10 mouse cellular contexts compared by ENCODE assay signal in the genomic region with DNA sequence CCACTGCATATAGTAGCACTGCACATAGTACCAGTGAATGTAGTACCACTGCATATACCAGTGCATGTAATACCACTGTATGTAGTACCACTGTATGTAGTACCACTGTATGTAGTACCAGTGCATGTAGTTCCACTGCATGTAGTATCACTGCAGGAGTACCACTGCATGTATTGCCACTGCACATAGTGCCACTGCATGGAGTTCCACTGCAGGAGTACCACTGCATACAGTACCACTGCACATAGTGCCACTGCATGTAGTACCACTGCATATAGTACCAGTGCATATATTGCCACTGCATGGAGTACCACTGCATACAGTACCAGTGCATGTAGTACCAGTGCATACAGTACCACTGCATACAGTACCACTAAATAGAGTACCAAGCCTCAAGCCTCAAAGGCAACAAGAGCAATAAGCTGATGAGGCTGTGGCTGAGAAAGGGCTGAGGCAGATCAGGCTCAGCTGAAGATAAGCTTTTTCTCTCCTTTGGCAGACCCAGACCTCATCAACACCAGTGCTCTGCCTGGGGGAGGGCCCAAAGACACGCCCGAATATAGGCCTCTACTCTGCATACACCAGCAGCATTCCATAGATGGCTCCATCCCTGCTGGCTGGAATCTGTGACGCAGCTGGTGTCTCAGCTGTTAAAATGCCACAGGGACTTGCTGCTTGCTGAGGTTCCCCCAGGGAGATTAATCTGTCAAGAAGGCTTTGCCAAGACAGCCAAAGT. TPM values are rescaled to one million over a fixed set of nuclear protein-coding genes. Genes with fewer than 3 reads are reported as not detected.
DNase-seq lines count a peak whose midpoint lies in the region; ATAC-seq and TF ChIP-seq lines count a peak whose summit lies in the region.
"Had no signal": no experiment of that assay in that cellular context is flagged by ENCODE, and none has a peak within 500 bp of the region (broad histone marks: within the 10 kb centered on the region; RNA-seq: fewer than 3 reads in every experiment).

No protein-coding gene starts in this region.

- no peak overlapping the region for H3K4me3 ChIP-seq in lung, embryonic 14.5 days (ENCODE audit: low read depth, low read length)
- H3K4me3 ChIP-seq in embryonic facial prominence, embryonic 12.5 days, result no peak overlapping the region
- H3K4me3 ChIP-seq in forebrain, postnatal 0 days (ENCODE audit: low read depth, low read length), result no peak overlapping the region
- no peak overlapping the region for H3K4me3 ChIP-seq in liver, postnatal 0 days (ENCODE audit: low read depth, low read length)

- H3K27ac ChIP-seq in lung, embryonic 14.5 days (ENCODE audit: low read depth), result no peak overlapping the region
- no peak overlapping the region for H3K27ac ChIP-seq in embryonic facial prominence, embryonic 12.5 days
- no peak overlapping the region for H3K27ac ChIP-seq in forebrain, postnatal 0 days (ENCODE audit: low read depth, low read length)
- H3K27ac ChIP-seq in liver, postnatal 0 days (ENCODE audit: low read depth), result no peak overlapping the region

- no peak for TF ChIP-seq EP300 in liver, postnatal 0 days (IDR thresholded peaks at IDR 0.05; ENCODE audit: low read depth)

- TF ChIP-seq CTCF in lung, embryonic 14.5 days (IDR thresholded peaks at IDR 0.05; ENCODE audit: low read depth), result peak; percentile 32
- TF ChIP-seq CTCF in forebrain, postnatal 0 days (IDR thresholded peaks at IDR 0.05; ENCODE audit: low read depth), result no peak
- TF ChIP-seq CTCF in liver, postnatal 0 days (IDR thresholded peaks at IDR 0.05; ENCODE audit: low read depth), result no peak

- peak; percentile 40 for ATAC-seq in lung, embryonic 14.5 days (ENCODE audit: insufficient read depth)
- ATAC-seq in embryonic facial prominence, embryonic 12.5 days (ENCODE audit: insufficient number of reproducible peaks, insufficient read depth, low FRiP score, low TSS enrichment), result 0 out of 2 replicates have a peak, but pooled peaks have one; percentile 48
- peak; percentile 80 for ATAC-seq in forebrain, postnatal 0 days
- no peak for ATAC-seq in liver, postnatal 0 days

- H3K9ac ChIP-seq in lung, embryonic 14.5 days, result no peak overlapping the region
- no peak overlapping the region for H3K9ac ChIP-seq in embryonic facial prominence, embryonic 12.5 days
- no peak overlapping the region for H3K9ac ChIP-seq in forebrain, postnatal 0 days
- no peak overlapping the region for H3K9ac ChIP-seq in liver, postnatal 0 days (replicated peaks)

- H3K9me3 ChIP-seq in lung, embryonic 14.5 days (ENCODE audit: low read depth, low read length), result no peaks in the 10 kb centered on the region
- H3K9me3 ChIP-seq in embryonic facial prominence, embryonic 12.5 days, result no peaks in the 10 kb centered on the region
- no peaks in the 10 kb centered on the region for H3K9me3 ChIP-seq in forebrain, postnatal 0 days (ENCODE audit: low read length)
- no peaks in the 10 kb centered on the region for H3K9me3 ChIP-seq in liver, postnatal 0 days (ENCODE audit: low read length)

- no peak overlapping the region for H3K4me2 ChIP-seq in lung, embryonic 14.5 days
- no peak overlapping the region for H3K4me2 ChIP-seq in embryonic facial prominence, embryonic 12.5 days (replicated peaks)
- H3K4me2 ChIP-seq in forebrain, postnatal 0 days (ENCODE audit: low read depth), result no peak overlapping the region
- no peak overlapping the region for H3K4me2 ChIP-seq in liver, postnatal 0 days (ENCODE audit: low read depth, low read length)

- no peak for DNase-seq in lung, embryonic 14.5 days
- DNase-seq in lung, postnatal 10 days, result no peak
- peak; percentile 57 for DNase-seq in forebrain, postnatal 0 days
- peak; percentile 53 to 66 for DNase-seq in layer of hippocampus, postnatal 36 days
- no peak for DNase-seq in thymus, postnatal 10 days (ENCODE audit: low spot score in 2 of 2)
- DNase-seq in liver, postnatal 0 days, result no peak
- no peak for DNase-seq in kidney, adult 11 months
- DNase-seq: gastrocnemius, postnatal 10 days; kidney, adult 18-20 months had no signal

- WGBS in lung, embryonic 14.5 days, result 45% methylated on average over 3 of the region's 3 CpGs
- WGBS in embryonic facial prominence, embryonic 12.5 days, result 53% methylated on average over 3 of the region's 3 CpGs
- 53% methylated on average over 3 of the region's 3 CpGs for WGBS in forebrain, postnatal 0 days
- 59% methylated on average over 3 of the region's 3 CpGs for WGBS in liver, postnatal 0 days (ENCODE audit: insufficient replicate concordance)

- H3K36me3 ChIP-seq in lung, embryonic 14.5 days (ENCODE audit: insufficient read depth), result no peaks in the 10 kb centered on the region
- no peaks in the 10 kb centered on the region for H3K36me3 ChIP-seq in embryonic facial prominence, embryonic 12.5 days
- no peaks in the 10 kb centered on the region for H3K36me3 ChIP-seq in forebrain, postnatal 0 days (ENCODE audit: insufficient read depth)
- H3K36me3 ChIP-seq in liver, postnatal 0 days (replicated peaks; ENCODE audit: insufficient read depth, low read length), result no peaks in the 10 kb centered on the region

- H3K4me1 ChIP-seq in lung, embryonic 14.5 days (ENCODE audit: insufficient read depth), result no peaks in the 10 kb centered on the region
- no peaks in the 10 kb centered on the region for H3K4me1 ChIP-seq in embryonic facial prominence, embryonic 12.5 days
- no peaks in the 10 kb centered on the region for H3K4me1 ChIP-seq in forebrain, postnatal 0 days (ENCODE audit: insufficient read depth)
- H3K4me1 ChIP-seq in liver, postnatal 0 days (ENCODE audit: insufficient read depth), result no peaks in the 10 kb centered on the region

- H3K27me3 ChIP-seq in lung, embryonic 14.5 days (ENCODE audit: insufficient read depth, low read length), result 0 out of 2 replicates have a peak, but pooled peaks cover 3% of the 10 kb centered on the region
- H3K27me3 ChIP-seq in embryonic facial prominence, embryonic 12.5 days, result no peaks in the 10 kb centered on the region
- no peaks in the 10 kb centered on the region for H3K27me3 ChIP-seq in forebrain, postnatal 0 days (ENCODE audit: insufficient read depth, low read length)
- no peaks in the 10 kb centered on the region for H3K27me3 ChIP-seq in liver, postnatal 0 days (ENCODE audit: insufficient read depth, low read length)

RNA-seq across cellular contexts. Expression of a gene that starts 9.8 kb away (rescaled TPM):
- 308 and 325 TPM in 2 replicates for polyA plus RNA-seq in lung, embryonic 14.5 days (2014; fragmentation: Nextera tagmentation; extraction: Ambion mirVana)
- 307 TPM in 2 replicates for polyA plus RNA-seq in embryonic facial prominence, embryonic 12.5 days (2016; fragmentation: Nextera tagmentation; extraction: Ambion mirVana)
- total RNA-seq in forebrain, postnatal 0 days (2014; rRNA removed), result 152 and 176 TPM in 2 replicates
- 281 and 298 TPM in 2 replicates for polyA plus RNA-seq in forebrain, postnatal 0 days (2015; fragmentation: Nextera tagmentation; extraction: Ambion mirVana)
- total RNA-seq in layer of hippocampus, postnatal 36 days (2021), result 100 to 1,000 TPM; 183 to 198 TPM
- polyA plus RNA-seq in liver, postnatal 0 days (2015; fragmentation: Nextera tagmentation; extraction: Ambion mirVana), result 117 and 118 TPM in 2 replicates

RNA-seq across cellular contexts. Expression of a gene that starts 59.3 kb away (rescaled TPM):
- polyA plus RNA-seq in lung, embryonic 14.5 days (2014; fragmentation: Nextera tagmentation; extraction: Ambion mirVana), result 14.5 and 16.7 TPM in 2 replicates
- 16.7 and 17.0 TPM in 2 replicates for polyA plus RNA-seq in embryonic facial prominence, embryonic 12.5 days (2016; fragmentation: Nextera tagmentation; extraction: Ambion mirVana)
- 24.3 and 25.1 TPM in 2 replicates for total RNA-seq in forebrain, postnatal 0 days (2014; rRNA removed)
- 13.1 and 13.3 TPM in 2 replicates for polyA plus RNA-seq in forebrain, postnatal 0 days (2015; fragmentation: Nextera tagmentation; extraction: Ambion mirVana)
- total RNA-seq in layer of hippocampus, postnatal 36 days (2021), result 10 to 100 TPM; 19.7 to 20.2 TPM
- 3.5 and 4.7 TPM in 2 replicates for polyA plus RNA-seq in liver, postnatal 0 days (2015; fragmentation: Nextera tagmentation; extraction: Ambion mirVana)

Comparison
In these comparisons a context has a peak if more than half of its experiments do, and no peak if none do; other contexts are left out.
1. DNase-seq: peak in forebrain, postnatal 0 days (single experiment) and layer of hippocampus, postnatal 36 days (2 of 2); none in lung, embryonic 14.5 days (single experiment), lung, postnatal 10 days (single experiment), thymus, postnatal 10 days (0 of 2), liver, postnatal 0 days (single experiment) and kidney, adult 11 months (single experiment).